Mouse (Mus musculus) embryonic facial prominence, embryonic 12.5 days (tissue): ENCODE measurements around the gene Cdipt. TPM values are rescaled to one million over a fixed set of nuclear protein-coding genes. Genes with fewer than 3 reads are reported as not detected.

Experiments used
- ATAC-seq: fragments of 200-750 bp; cut with Nextera tagmentation; 2 replicates; pipeline ENCODE4 v1.8.0; 2017; ENCODE audit not compliant: insufficient number of reproducible peaks, insufficient read depth, low FRiP score, low TSS enrichment
- H3K27ac ChIP-seq: fragments of 300-500 bp; sonication (generic); 2 replicates; pipeline ENCODE4 v1.5.1; 2016; ENCODE audit warnings: mild to moderate bottlenecking
- H3K27me3 ChIP-seq: fragments of 300-500 bp; sonication (generic); 2 replicates; pipeline ENCODE4 v1.6.1; 2016; ENCODE audit warnings: mild to moderate bottlenecking, moderate library complexity
- H3K36me3 ChIP-seq: fragments of 300-500 bp; sonication (generic); 2 replicates; pipeline ENCODE4 v1.6.1; 2016; ENCODE audit warnings: mild to moderate bottlenecking
- H3K4me1 ChIP-seq: fragments of 300-500 bp; sonication (generic); 2 replicates; pipeline ENCODE4 v1.6.1; 2016
- H3K4me2 ChIP-seq: fragments of 300-500 bp; sonication (generic); replicated peaks from 2 replicates; pipeline ENCODE4 v1.6.1; 2016; ENCODE audit warnings: mild to moderate bottlenecking, moderate library complexity
- H3K4me3 ChIP-seq: fragments of 300-500 bp; sonication (generic); 2 replicates; pipeline ENCODE4 v1.5.1; 2016; ENCODE audit warnings: mild to moderate bottlenecking
- H3K9ac ChIP-seq: fragments of 300-500 bp; sonication (generic); 2 replicates; pipeline ENCODE4 v1.6.1; 2016; ENCODE audit warnings: mild to moderate bottlenecking, moderate library complexity
- H3K9me3 ChIP-seq: fragments of 300-500 bp; sonication (generic); 2 replicates; pipeline ENCODE4 v1.6.1; 2016; ENCODE audit warnings: mild to moderate bottlenecking, moderate library complexity
- WGBS: fragments of 180-500 bp; shearing (Covaris S2); methylation state at CpG from one replicate; pipeline ENCODE4 v1.1.7; 2016; 5-methylcytosine and 5-hydroxymethylcytosine counted together
- polyA plus RNA-seq: library from polyadenylated mRNA; unstranded; fragments of >200 nt; fragmentation: Nextera tagmentation; extraction: Ambion mirVana; gene quantifications from 2 replicates; pipeline ENCODE4 v1.2.1, GENCODE M21; 2016

Cdipt gene
- polyA plus RNA-seq, 1 experiment from 2014 or later: 88.0 TPM

- peaks cover 54% of the 10 kb centered on the region for H3K36me3 ChIP-seq
- 69% methylated on average over 8 of the region's 8 CpGs for WGBS
- H3K27me3 ChIP-seq: no peaks in the 10 kb centered on the region
- peak overlapping the region; percentile 92 for H3K4me3 ChIP-seq
- peak overlapping the region; percentile 52 for H3K9ac ChIP-seq
- no peak; the same call in 1 of the 2 replicates for ATAC-seq
- no peaks in the 10 kb centered on the region for H3K9me3 ChIP-seq
- H3K27ac ChIP-seq: peak overlapping the region; percentile 98
- peaks cover 28% of the 10 kb centered on the region for H3K4me1 ChIP-seq
- H3K4me2 ChIP-seq: peak overlapping the region; percentile 57
Measured at GRCm38 (mm10) chr7:127027885-127028284, 52.2 kb downstream of the Cdipt start.

Other genes starting within 250 kb of the Cdipt start
- 52.2 and 54.5 TPM in 2 replicates for gene Mapk3, start 216.3 kb upstream of the Cdipt start, polyA plus RNA-seq
- gene Gdpd3, start 209.6 kb upstream of the Cdipt start, polyA plus RNA-seq: 1.00 and 1.6 TPM in 2 replicates
- gene Ypel3, start 199.0 kb upstream of the Cdipt start, polyA plus RNA-seq: 118 and 119 TPM in 2 replicates
- gene Tbx6, start 194.4 kb upstream of the Cdipt start, polyA plus RNA-seq: 0.61 and 0.85 TPM in 2 replicates
- 362 and 385 TPM in 2 replicates for gene Ppp4c, start 183.4 kb upstream of the Cdipt start, polyA plus RNA-seq
- 1.2 and 2.0 TPM in 2 replicates for gene Fam57b, start 178.2 kb upstream of the Cdipt start, polyA plus RNA-seq
- not detected in 2 replicates for gene 4930451I11Rik, start 144.3 kb upstream of the Cdipt start, polyA plus RNA-seq
- gene Doc2a, start 128.5 kb upstream of the Cdipt start, polyA plus RNA-seq: 2.1 and 2.8 TPM in 2 replicates
- 43.7 and 45.6 TPM in 2 replicates for gene Hirip3, start 113.9 kb upstream of the Cdipt start, polyA plus RNA-seq
- gene Ino80e, start 113.5 kb upstream of the Cdipt start, polyA plus RNA-seq: 96.7 and 99.6 TPM in 2 replicates
- gene Taok2, start 91.2 kb upstream of the Cdipt start, polyA plus RNA-seq: 57.7 and 61.3 TPM in 2 replicates
- 18.6 and 22.2 TPM in 2 replicates for gene Tmem219, start 53.0 kb upstream of the Cdipt start, polyA plus RNA-seq
- 20.6 and 25.0 TPM in 2 replicates for gene Kctd13, start 47.0 kb upstream of the Cdipt start, polyA plus RNA-seq
- 0.55 and 0.77 TPM in 2 replicates for gene Asphd1, start 26.3 kb upstream of the Cdipt start, polyA plus RNA-seq
- gene Sez6l2, start 25.4 kb upstream of the Cdipt start, polyA plus RNA-seq: 0.97 and 1.8 TPM in 2 replicates
- 0.53 and 1.6 TPM in 2 replicates for gene Cdiptos, start 184 bp downstream of the Cdipt start, polyA plus RNA-seq
- 5.6 and 7.1 TPM in 2 replicates for gene Mvp, start 38.7 kb downstream of the Cdipt start, polyA plus RNA-seq
- gene Pagr1b, start 40.6 kb downstream of the Cdipt start, polyA plus RNA-seq: 0.37 TPM in 1 of 2 replicates, not detected in the other
- gene Pagr1a, start 41.4 kb downstream of the Cdipt start, polyA plus RNA-seq: 51.4 and 76.7 TPM in 2 replicates
- gene Gm42742, start 45.2 kb downstream of the Cdipt start, polyA plus RNA-seq: 59.3 and 77.8 TPM in 2 replicates
- gene Prrt2, start 45.3 kb downstream of the Cdipt start, polyA plus RNA-seq: 8.9 and 9.6 TPM in 2 replicates
- 118 and 122 TPM in 2 replicates for gene Maz, start 51.1 kb downstream of the Cdipt start, polyA plus RNA-seq
- gene Kif22, start 66.6 kb downstream of the Cdipt start, polyA plus RNA-seq: 136 and 141 TPM in 2 replicates
- not detected in 2 replicates for gene Zg16, start 111.4 kb downstream of the Cdipt start, polyA plus RNA-seq
- gene AI467606, start 115.4 kb downstream of the Cdipt start, polyA plus RNA-seq: 1.3 and 1.5 TPM in 2 replicates
- gene Qprt, start 146.3 kb downstream of the Cdipt start, polyA plus RNA-seq: 2.1 and 2.4 TPM in 2 replicates
- 0.13 TPM in 1 of 2 replicates, not detected in the other for gene Spn, start 161.9 kb downstream of the Cdipt start, polyA plus RNA-seq
- 73.7 and 82.5 TPM in 2 replicates for gene Cd2bp2, start 220.1 kb downstream of the Cdipt start, polyA plus RNA-seq
- 41.1 and 43.4 TPM in 2 replicates for gene Tbc1d10b, start 232.6 kb downstream of the Cdipt start, polyA plus RNA-seq
- gene Mylpf, start 233.0 kb downstream of the Cdipt start, polyA plus RNA-seq: 65.2 and 79.2 TPM in 2 replicates